In the genomic region with DNA sequence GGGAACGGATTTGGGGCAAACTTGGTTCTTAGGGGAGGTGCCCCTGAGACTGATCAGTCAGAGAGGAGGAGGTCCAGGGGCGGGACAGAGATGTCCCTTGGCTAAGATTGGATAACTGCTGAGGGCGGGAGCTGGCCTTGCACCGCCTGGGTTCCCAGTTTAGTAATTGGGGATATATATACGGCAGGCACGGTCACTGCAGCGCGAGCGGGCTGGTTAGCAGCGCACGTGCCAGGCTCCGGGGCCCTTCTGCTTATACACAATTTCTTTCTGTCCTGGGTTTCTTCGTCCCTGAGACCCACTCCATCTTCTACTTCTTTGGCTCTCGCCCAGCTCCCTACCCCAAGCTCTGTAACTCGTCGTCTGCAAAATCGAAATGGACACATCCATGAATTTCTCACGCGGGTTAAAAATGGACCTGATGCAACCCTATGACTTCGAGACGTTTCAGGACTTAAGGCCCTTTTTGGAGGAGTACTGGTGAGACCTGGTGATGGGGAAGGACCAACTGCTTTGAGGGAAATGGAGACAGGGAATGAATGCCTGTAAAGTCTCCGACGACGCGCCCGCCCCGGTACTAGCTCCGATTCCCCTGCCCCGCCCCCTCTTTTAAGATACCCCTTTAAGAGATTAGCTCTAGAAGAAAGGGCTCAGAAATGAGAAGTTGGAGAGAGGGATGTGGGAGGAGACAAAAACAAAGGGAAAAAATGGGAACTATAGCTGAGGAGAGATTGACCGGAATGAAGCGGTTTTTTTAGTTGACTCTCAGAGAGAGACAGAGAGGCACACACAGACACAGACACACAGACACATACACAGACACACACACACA, we compare ENCODE assay signal across 8 mouse cellular contexts. TPM values are rescaled to one million over a fixed set of nuclear protein-coding genes. Genes with fewer than 3 reads are reported as not detected.
DNase-seq lines count a peak whose midpoint lies in the region; ATAC-seq and TF ChIP-seq lines count a peak whose summit lies in the region.

Gene Elovl3, plus strand, starts transcription at position 204 of the 832 bp plus-strand sequence.

- dilution Hi-C loops in CH12.LX (cut with MboI; ENCODE audit: extremely low pct_ligation_motif_present, extremely low pct_unique_long_range_greater_than_20kb, low sequenced_read_pairs): no loop called here

- no peak within 1 kb of the TSS; the same call in 1 of the 2 replicates for H3K9ac ChIP-seq in CH12.LX (ENCODE audit: insufficient read depth, low read depth)
- no peak within 1 kb of the TSS for H3K9ac ChIP-seq in intestine, embryonic 16.5 days (ENCODE audit: low read depth, low read length)
- H3K9ac ChIP-seq in lung, postnatal 0 days (replicated peaks; ENCODE audit: low read depth): no peak within 1 kb of the TSS
- peak within 1 kb of the TSS; percentile 33; the same call in 1 of the 2 replicates for H3K9ac ChIP-seq in stomach, embryonic 16.5 days (ENCODE audit: low read length)

- H3K36me3 ChIP-seq in CH12.LX (replicated peaks in 1 of 2; ENCODE audit: control insufficient read depth in 1 of 2, insufficient read depth in 1 of 2, low read length in 1 of 2): no peaks in the 10 kb centered on the region
- no peaks in the 10 kb centered on the region for H3K36me3 ChIP-seq in intestine, embryonic 16.5 days (ENCODE audit: control insufficient read depth, insufficient read depth, low read length)
- no peaks in the 10 kb centered on the region for H3K36me3 ChIP-seq in lung, postnatal 0 days (ENCODE audit: insufficient read depth, low read length)
- no peaks in the 10 kb centered on the region for H3K36me3 ChIP-seq in stomach, embryonic 16.5 days (ENCODE audit: control insufficient read depth, insufficient read depth, low read length)

- no peak for TF ChIP-seq POLR2A in CH12.LX (IDR thresholded peaks at IDR 0.05; ENCODE audit: low read depth, low read length)

- H3K27me3 ChIP-seq in CH12.LX (replicated peaks): peaks cover 56% of the 10 kb centered on the region
- H3K27me3 ChIP-seq in intestine, embryonic 16.5 days (replicated peaks; ENCODE audit: control insufficient read depth, insufficient read depth, low read length): peaks cover 46% of the 10 kb centered on the region
- H3K27me3 ChIP-seq in lung, postnatal 0 days (replicated peaks; ENCODE audit: insufficient read depth, low read length): peaks cover 36% of the 10 kb centered on the region
- H3K27me3 ChIP-seq in stomach, embryonic 16.5 days (ENCODE audit: control insufficient read depth, insufficient read depth, low read length): peaks cover 55% of the 10 kb centered on the region

- in situ Hi-C loops in CH12.LX (cut with MboI; ENCODE audit: low pct_ligation_motif_present, low pct_unique_long_range_greater_than_20kb, low sequenced_read_pairs): loop anchor here (10.0 kb wide), 1 partner anchor 233 kb away; no protein-coding TSS in a partner anchor

- no peak for DNase-seq in CH12.LX (ENCODE audit: extremely low read depth)
- DNase-seq in adrenal gland, postnatal 10 days: peak; percentile 78
- peak; percentile 96 for DNase-seq in heart, adult 11 months
- DNase-seq in lung, postnatal 0 days (ENCODE audit: low spot score): peak; percentile 72
- DNase-seq in layer of hippocampus, adult 9-11 months: no peak
- no peak for DNase-seq in cerebellum, adult 18-20 months

- TF ChIP-seq RAD21 in CH12.LX (IDR thresholded peaks at IDR 0.05; ENCODE audit: low read depth, low read length): no peak

- no peak for TF ChIP-seq EP300 in CH12.LX (IDR thresholded peaks at IDR 0.05; ENCODE audit: low read length)
- no peak for TF ChIP-seq EP300 in lung, postnatal 0 days (IDR thresholded peaks at IDR 0.05)

- H3K4me2 ChIP-seq in CH12.LX (ENCODE audit: insufficient read depth, low read depth, poor library complexity, severe bottlenecking): peak within 1 kb of the TSS; percentile 90
- peak within 1 kb of the TSS; percentile 54 for H3K4me2 ChIP-seq in intestine, embryonic 16.5 days (ENCODE audit: low read depth, low read length)
- peak within 1 kb of the TSS; percentile 50 for H3K4me2 ChIP-seq in lung, postnatal 0 days (replicated peaks; ENCODE audit: low read depth, low read length)
- peak within 1 kb of the TSS; percentile 56 for H3K4me2 ChIP-seq in stomach, embryonic 16.5 days (ENCODE audit: low read depth, low read length)

- 3% methylated on average over 31 of the region's 31 CpGs for WGBS in intestine, embryonic 16.5 days
- WGBS in lung, postnatal 0 days: 3% methylated on average over 31 of the region's 31 CpGs
- WGBS in stomach, embryonic 16.5 days: 4% methylated on average over 31 of the region's 31 CpGs

- TF ChIP-seq CTCF in CH12.LX (conservative IDR thresholded peaks at IDR 0.05 in 1 of 2, IDR thresholded peaks at IDR 0.05 in 1 of 2; ENCODE audit: low read depth in 2 of 2, low read length in 2 of 2): no peak
- TF ChIP-seq CTCF in lung, postnatal 0 days (IDR thresholded peaks at IDR 0.05): no peak

- H3K4me3 ChIP-seq in CH12.LX (replicated peaks in 1 of 3; ENCODE audit: low read depth in 2 of 3, low read length in 2 of 3, poor library complexity in 1 of 3): peak within 1 kb of the TSS in 1 of 3 experiments; percentile 28
- peak within 1 kb of the TSS; percentile 35 for H3K4me3 ChIP-seq in intestine, embryonic 16.5 days (ENCODE audit: low read length)
- peak within 1 kb of the TSS; percentile 28; the same call in 1 of the 2 replicates for H3K4me3 ChIP-seq in lung, postnatal 0 days (ENCODE audit: low read depth, low read length)
- peak within 1 kb of the TSS; percentile 39 for H3K4me3 ChIP-seq in stomach, embryonic 16.5 days (replicated peaks; ENCODE audit: low read length)

- no peaks in the 10 kb centered on the region for H3K79me2 ChIP-seq in CH12.LX (replicated peaks; ENCODE audit: control insufficient read depth, extremely low read depth, insufficient read depth, poor library complexity, severe bottlenecking)

- peak; percentile 54 for ATAC-seq in intestine, embryonic 16.5 days
- peak; percentile 76 for ATAC-seq in lung, postnatal 0 days
- peak; percentile 63; the same call in 1 of the 2 replicates for ATAC-seq in stomach, embryonic 16.5 days (ENCODE audit: insufficient read depth, low FRiP score)

- no peaks in the 10 kb centered on the region for H3K9me3 ChIP-seq in CH12.LX (replicated peaks; ENCODE audit: low read length)
- no peaks in the 10 kb centered on the region for H3K9me3 ChIP-seq in intestine, embryonic 16.5 days (ENCODE audit: control insufficient read depth, low read length)
- H3K9me3 ChIP-seq in lung, postnatal 0 days (ENCODE audit: low read length): no peaks in the 10 kb centered on the region
- H3K9me3 ChIP-seq in stomach, embryonic 16.5 days (replicated peaks; ENCODE audit: control insufficient read depth, low read length): no peaks in the 10 kb centered on the region

- no peak within 1 kb of the TSS for H3K27ac ChIP-seq in CH12.LX (ENCODE audit: insufficient read depth, low read depth)
- no peak within 1 kb of the TSS for H3K27ac ChIP-seq in intestine, embryonic 16.5 days (ENCODE audit: low read length)
- no peak within 1 kb of the TSS for H3K27ac ChIP-seq in lung, postnatal 0 days (ENCODE audit: low read length)
- no peak within 1 kb of the TSS for H3K27ac ChIP-seq in stomach, embryonic 16.5 days (ENCODE audit: low read length)

- peaks cover 2 to 16% of the 10 kb centered on the region in 2 experiments; a peak in 3 of 4 replicates for H3K4me1 ChIP-seq in CH12.LX (ENCODE audit: control insufficient read depth in 1 of 2, insufficient read depth in 2 of 2)
- peaks cover 18% of the 10 kb centered on the region for H3K4me1 ChIP-seq in intestine, embryonic 16.5 days (ENCODE audit: control insufficient read depth, insufficient read depth, low read length)
- peaks cover 18% of the 10 kb centered on the region; the same call in 1 of the 2 replicates for H3K4me1 ChIP-seq in lung, postnatal 0 days (ENCODE audit: insufficient read depth, low read depth, low read length)
- H3K4me1 ChIP-seq in stomach, embryonic 16.5 days (ENCODE audit: control insufficient read depth, insufficient read depth, low read length): peaks cover 18% of the 10 kb centered on the region

TF ChIP-seq in CH12.LX, 34 proteins besides CTCF, POLR2A, EP300 and RAD21:
- TF ChIP-seq MXI1 (IDR thresholded peaks at IDR 0.05; ENCODE audit: low read depth, low read length): no peak
- peak; percentile 85 for TF ChIP-seq BHLHE40 (IDR thresholded peaks at IDR 0.05; ENCODE audit: low read depth, low read length)

RNA-seq across cellular contexts. Expression of gene Elovl3, which starts in this region (rescaled TPM):
- not detected in 2 replicates for total RNA-seq in CH12.LX (2012; rRNA removed)
- total RNA-seq in CH12.LX (2014; rRNA removed): not detected in 2 replicates
- polyA plus RNA-seq in CH12.LX (2012; ENCODE audit: insufficient read length, low read depth): not detected in 2 replicates
- 10 to 100 TPM in 1 of 2 experiments, 1 to 10 TPM in 1; 6.1 to 10.3 TPM for total RNA-seq in adrenal gland, postnatal 10 days (2021)
- polyA plus RNA-seq in intestine, embryonic 16.5 days (2015; fragmentation: Nextera tagmentation; extraction: Ambion mirVana): not detected in 2 replicates
- not detected in 2 replicates for polyA plus RNA-seq in lung, postnatal 0 days (2015; fragmentation: Nextera tagmentation; extraction: Ambion mirVana)
- 0.06 TPM in 1 of 2 replicates, not detected in the other for polyA plus RNA-seq in stomach, embryonic 16.5 days (2015; fragmentation: Nextera tagmentation; extraction: Ambion mirVana)

Comparison
In these comparisons a context has a peak if more than half of its experiments do, and no peak if none do; other contexts are left out.
1. RNA of gene Elovl3 (total RNA-seq): 6.1 to 10.3 TPM in adrenal gland, postnatal 10 days; not detected in CH12.LX; every median in the first group is over 4 times any median in the second.
2. Peak in ATAC-seq, H3K4me3 ChIP-seq and H3K4me2 ChIP-seq in intestine, embryonic 16.5 days; RNA of the gene not detected or under 1 TPM.
3. Peak in DNase-seq, ATAC-seq, H3K4me3 ChIP-seq and H3K4me2 ChIP-seq in lung, postnatal 0 days; RNA of the gene not detected or under 1 TPM.
4. Peak in ATAC-seq, H3K4me3 ChIP-seq, H3K9ac ChIP-seq and H3K4me2 ChIP-seq in stomach, embryonic 16.5 days; RNA of the gene not detected or under 1 TPM.
5. DNase-seq: peak in adrenal gland, postnatal 10 days (single experiment) and heart, adult 11 months (single experiment); none in CH12.LX (single experiment), layer of hippocampus, adult 9-11 months (single experiment) and cerebellum, adult 18-20 months (0 of 2).
6. Peak in every context shown above with its lines, with median percentiles within 50 percentile points of each other: H3K4me2 ChIP-seq and ATAC-seq.